Mouse (Mus musculus): ENCODE data around the gene Pck2.

The Pck2 gene

DNA sequence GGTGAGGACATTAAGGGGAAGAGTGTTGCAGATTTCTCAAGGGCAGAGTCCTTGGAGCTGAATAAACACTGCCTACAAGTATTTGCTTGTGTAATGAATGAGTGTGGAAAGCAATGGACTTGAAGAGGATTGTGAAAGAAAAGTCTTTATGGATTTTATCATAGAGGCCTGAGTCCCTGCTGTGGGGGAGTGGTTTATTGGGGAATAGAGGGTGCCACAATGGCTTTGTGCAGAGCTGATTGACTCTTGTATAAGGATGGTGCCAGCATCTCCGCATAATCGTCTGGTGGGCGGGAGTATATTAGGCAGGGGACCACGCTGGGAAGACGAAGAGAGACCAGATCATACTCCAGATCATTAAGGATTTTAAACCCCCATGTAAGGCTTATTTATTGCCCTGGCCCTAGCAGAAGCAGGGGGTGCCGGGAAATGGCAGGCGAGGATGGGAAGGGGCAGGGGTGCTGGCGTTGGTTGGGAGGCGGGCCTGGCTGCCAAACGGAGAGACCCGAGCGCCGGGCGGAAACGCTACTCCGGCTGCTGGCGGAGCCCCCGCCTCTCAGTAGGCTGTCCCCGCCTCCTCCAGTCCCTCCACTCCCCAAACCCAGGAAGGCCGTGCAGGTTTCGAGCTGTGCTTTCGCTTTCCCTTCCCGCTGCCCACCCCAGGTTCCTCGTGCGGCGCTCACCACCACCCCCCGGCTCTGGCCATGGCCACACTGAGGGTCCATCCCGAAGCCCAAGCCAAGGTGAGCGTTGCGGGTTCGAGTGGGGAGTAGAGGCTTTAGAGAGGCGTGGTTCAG lies 38.0 kb downstream of the Pck2 start, which contains the start of gene Psme1:
Gene Psme1, plus strand, starts transcription at position 253 of the 797 bp plus-strand sequence.
- peak; percentile 90 for DNase-seq

DNA sequence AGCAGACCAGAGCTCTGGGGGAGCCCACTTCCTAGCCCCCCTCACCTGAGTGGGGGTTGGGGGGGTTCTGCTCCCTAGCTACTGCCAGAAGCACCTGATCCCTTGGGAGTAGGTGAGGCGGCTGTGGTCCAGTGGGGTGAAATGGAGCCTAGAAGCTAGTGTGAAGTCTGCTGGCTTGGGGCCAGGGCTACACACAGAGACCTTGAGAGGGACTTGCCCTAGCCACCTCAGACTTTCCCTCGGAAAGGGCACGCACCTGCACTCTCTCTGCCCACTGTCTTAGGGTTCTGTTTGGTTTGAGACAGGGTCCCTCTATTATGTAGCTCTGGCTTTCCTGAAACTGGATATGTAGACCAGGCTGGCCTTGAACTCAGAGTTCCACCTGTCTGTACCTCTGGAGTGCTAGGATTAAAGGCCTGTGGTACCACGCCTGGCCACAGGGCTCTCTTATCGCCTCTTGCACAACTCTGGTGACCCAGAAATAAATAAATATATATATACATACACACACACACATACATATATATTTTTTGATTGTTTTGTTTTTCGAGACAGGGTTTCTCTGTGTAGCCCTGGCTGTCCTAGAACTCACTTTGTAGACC lies 38.7 kb downstream of the Pck2 start:
- DNase-seq, result peak; percentile 84

DNA sequence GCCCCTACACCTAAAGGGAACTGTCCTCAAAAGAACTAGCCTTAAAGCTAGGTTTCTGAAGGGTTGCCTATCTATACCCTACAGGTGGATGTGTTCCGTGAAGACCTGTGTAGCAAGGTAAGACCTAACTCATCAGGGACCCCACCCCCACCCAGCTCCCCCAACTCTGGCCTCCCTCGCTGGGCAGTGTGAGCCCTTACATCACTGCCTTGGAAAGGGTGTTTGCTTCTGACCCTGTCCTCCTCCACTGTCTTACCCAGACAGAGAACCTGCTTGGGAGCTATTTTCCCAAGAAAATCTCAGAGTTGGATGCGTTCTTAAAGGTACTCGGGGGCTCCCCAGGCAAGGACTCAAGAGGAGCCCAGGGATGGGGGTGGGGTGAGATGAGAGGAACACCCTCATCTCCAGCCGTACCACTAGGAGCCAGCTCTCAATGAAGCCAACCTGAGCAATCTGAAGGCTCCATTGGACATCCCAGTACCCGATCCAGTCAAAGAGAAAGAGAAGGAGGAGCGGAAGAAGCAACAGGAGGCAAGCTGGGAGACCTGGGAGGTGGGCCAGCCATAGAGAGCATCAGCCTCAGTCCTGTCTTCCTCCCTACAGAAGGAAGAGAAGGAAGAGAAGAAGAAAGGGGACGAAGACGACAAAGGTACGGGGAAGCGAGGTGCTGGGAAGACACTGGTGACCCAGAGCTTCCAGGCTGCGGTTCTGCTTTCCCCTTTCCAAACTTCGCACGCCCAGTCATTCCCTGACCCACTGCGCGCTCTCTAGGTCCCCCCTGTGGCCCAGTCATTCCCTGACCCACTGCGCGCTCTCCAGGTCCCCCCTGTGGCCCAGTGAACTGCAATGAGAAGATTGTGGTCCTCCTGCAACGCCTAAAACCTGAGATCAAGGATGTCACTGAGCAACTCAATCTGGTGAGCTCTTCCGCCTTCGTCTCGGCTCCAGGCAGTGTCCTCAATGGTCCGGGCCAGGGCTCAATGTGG lies 39.7 kb downstream of the Pck2 start:
- no peak for DNase-seq

DNA sequence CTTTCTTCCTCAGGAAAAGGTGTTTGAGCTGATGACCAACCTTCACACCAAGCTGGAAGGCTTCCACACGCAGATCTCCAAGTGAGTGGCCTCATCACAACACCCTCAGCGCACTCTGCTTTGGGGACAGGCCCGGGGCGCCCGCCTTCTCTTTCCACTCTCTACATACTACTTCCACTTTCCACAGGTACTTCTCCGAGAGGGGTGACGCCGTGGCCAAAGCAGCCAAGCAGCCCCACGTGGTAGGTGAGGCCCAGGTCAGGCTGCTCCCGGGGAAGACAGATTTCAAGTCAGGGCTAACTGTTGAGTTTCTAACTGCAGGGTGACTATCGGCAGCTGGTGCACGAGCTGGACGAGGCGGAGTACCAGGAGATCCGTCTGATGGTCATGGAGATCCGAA lies 40.7 kb downstream of the Pck2 start:
- DNase-seq, result no peak

DNA sequence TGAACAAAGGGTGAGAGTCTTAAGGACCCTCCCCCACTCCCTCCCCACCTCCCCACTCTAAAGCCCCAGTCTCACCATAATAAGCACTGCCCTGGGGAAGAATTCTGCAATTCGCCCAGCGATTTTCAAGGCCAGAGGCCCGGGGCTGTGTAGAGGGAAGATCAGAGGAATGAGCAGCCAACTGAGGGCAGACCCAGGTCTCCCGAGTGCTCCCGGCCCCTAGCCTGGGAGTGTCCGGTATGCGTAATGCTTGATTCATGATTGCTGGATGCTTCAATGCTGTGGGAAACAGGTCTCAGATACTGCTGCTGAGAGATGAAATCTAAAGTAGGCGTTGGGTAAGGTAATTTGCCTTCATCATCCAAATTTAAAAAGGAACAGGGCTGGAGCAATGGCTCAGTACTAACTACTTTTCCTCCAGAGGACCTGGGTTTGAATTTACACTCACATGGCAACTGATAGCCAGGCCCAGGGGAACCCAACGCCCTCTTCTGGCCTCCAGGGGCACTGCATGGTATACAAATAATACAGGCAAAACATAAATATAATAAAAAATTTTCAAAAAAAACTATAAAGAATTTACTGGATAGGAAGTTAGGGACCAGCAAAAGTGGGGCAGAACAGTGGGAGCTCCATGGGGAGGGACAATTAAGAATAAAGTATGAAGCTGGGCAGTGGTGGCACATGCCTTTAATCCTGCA lies 42.1 kb downstream of the Pck2 start:
- DNase-seq, result no peak

DNA sequence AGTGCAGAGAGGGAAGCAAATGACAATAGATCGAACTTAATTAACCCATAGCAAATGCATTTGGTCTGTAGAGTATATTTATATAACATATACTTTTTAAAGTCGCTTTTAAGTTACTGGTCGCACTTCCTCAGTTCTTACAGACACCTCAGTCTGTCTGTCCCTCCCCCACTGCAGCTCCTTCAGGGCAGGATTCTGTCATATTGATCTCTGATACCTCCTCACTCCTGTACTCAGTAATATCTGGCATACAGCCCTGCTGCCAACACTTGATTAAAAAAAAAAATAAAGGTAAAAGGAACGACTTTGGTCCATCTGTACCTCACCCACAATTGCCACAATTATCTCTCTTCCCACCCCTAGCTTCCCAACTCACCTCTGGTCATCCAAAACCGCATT lies 44.2 kb downstream of the Pck2 start:
- DNase-seq, result no peak

DNA sequence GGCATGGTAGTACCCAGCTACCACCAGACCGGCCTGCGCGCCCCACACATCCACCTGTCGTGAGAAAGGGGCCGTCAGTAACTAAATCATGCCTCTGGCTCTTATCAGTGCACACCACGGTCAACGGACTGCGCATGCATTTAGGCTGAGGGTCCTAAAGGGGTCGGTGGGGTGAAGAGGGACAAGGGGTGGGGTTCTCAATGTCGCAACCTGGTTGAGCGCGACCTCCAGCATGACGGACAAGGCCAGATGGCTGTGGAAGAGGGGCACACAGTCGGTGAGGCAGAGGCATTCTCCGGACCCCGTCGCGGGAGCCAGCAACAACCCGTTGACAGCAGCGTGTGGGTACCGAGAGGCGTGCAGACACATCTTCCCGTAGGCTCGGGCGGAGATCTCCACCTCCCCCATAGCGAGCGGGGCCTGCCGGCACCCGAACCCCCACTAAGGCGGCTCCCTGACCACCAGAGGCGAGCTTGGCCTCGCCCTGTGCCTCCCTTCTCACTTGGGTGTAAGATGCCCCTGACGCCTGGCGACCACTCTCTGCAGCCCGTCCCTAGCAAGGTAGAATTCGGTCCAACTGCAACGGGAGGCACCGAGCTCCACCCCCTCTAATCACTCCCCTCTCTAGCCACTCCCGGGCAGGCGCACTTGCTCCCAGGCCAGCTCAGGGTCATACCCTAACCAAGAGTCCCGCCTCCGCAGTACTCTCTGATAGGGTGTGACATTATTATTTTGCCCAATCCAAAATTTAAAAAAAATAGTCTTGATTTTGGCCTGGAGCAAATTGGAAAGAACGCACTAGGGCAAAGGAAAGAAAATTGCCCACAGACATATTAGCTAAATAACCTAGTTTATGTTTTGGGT lies 44.9 kb downstream of the Pck2 start, which contains the start of gene Emc9:
Gene Emc9, minus strand, starts transcription at position 601 of the 864 bp plus-strand sequence.
- DNase-seq, result peak; percentile 80

DNA sequence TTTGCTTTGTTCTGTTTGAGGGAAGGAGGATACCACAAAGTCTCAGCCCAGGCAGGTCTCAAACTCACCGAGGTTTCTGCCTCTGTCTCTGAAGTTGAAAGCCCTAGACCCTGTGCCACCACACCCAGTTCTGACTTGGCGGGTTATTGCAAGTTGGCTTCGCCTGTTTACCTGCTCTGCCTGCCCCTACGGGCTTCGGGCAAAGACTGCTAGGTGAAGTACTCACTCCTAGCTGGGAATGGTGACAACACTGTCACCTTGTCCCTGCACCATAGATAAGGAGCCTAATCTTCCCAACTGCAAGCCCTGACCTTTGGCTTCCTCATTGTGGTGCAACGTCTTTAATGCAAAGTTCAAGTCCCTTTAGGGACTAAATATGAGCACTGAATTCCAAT lies 45.5 kb downstream of the Pck2 start:
- no peak for DNase-seq

DNA sequence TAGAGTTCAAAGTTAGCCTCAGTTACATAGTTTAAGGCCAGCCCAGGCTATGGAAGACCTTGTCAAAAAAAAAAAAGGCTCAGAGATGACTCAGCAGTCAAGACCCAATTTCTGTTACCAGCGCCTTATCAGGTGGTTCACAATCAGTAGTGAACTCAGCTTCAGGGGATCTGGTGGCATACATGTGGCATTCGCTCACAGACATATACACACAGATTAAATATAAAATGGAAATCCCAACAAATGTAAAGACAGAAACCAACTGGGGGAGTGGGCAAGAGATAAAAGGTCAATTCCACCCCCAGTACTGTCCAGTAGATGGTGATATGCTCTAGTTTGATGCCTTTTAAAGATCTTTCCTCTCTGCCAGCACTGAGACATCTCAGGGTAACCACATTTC lies 46.1 kb downstream of the Pck2 start:
- DNase-seq, result no peak

DNA sequence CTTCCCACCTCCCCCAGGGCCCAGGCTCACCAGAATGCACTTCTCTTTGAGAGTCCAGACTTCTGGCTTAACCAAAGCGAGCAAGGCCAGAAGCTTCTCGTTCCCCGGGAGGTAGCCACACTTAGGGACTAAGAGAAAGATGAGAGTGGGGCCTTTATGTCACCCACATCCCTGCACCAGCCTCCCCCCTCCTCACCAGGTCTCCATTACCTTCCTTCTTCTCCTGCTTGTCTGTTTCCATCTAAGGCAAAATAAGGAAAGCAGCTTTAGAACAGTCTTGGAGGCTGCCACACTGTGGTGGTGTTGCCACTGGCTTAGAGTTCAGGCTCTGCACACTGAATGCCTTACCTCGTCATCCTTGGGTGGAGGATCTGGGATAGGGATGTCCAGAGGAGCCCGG lies 49.2 kb downstream of the Pck2 start:
- no peak for DNase-seq

DNA sequence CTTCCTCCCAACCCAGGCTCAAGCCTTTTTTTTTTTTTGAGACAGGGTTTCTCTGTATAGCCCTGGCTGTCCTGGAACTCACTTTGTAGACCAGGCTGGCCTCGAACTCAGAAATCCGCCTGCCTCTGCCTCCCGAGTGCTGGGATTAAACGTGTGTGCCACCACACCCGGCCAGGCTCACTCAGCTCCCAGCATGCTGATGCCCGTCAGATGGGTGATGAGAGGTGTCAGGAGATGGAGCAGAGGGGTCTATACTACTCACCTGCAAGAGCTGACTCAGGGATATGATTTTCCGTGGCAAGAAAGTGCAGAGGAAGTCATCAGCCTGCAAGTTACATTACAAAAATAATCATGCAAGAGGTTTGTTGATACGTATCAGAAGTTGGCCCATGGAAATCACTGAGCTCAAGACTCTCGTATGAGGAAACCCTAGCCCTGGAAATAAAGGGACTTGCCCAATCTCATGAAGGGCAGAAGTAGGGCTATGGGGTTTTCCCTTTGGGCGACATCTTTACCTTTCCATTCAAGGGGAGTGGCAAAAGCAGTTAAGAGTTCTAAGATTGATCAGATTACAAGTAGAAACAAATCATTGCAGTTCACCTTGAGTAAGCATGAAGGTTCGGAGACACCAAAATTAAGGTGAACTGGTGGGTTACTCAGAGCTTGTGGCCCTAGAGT lies 49.8 kb downstream of the Pck2 start:
- no peak for DNase-seq

DNA sequence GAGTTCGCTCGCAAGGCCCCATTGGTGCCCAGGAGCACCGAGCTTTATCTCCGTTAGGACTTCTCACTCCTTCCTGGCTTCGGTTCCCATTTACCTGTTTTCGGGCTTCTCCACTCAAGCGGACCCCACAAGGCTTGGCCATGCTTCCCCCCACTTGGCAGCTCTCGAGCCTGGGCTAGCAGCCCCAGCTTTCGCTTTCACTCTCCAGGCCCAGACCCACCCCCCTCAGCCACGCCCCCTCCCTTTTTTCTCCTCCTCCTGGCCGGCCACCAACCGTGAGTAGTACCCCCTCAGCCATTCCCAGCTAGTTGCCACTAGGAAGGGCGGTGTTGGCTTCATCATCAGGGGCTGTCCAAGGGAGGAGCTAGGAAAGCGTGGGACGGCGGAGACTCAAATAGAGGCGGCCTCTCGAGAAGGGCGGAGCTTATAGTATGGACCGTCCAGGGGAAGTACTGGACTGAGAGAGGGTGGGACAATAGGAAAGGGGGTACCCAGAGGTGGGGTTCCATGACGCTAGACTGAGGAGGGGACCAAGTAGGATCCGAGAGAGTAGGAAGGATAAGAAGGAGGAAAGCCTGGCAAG lies 50.8 kb downstream of the Pck2 start, which contains the start of gene Psme2:
Gene Psme2, minus strand, starts transcription at position 366 of the 583 bp plus-strand sequence.
- DNase-seq, result peak; percentile 96

DNA sequence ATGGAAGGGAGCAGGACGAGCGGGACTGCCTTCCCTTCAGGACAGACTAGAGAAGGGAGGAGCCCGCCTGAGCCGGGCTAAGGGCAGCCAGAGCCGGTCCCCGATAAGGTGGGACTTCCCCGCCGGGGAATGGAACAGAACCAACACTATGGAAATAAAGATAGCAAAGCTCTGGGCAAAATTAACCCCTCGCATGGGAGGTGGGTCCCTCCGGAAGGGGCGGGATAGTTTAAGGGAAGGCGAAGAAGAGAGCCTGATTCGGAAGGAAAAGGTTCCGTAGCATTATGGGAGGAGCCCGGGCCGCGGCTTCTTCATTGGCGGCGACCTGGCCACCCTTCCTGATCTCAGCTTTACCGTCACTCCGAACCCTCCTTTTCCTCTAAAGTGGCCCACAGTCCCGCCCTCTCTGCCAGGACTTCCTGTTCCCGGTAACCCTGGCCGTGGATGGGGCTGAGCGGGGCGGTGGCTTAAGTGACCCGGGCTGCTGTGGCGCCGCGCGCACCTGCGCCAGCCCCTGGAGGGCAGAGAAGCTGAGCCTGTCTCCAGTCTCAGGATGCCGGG lies 51.3 kb downstream of the Pck2 start, which contains the start of gene Rnf31:
Gene Rnf31, plus strand, starts transcription at position 378 of the 561 bp plus-strand sequence.
- DNase-seq, result peak; percentile 96

DNA sequence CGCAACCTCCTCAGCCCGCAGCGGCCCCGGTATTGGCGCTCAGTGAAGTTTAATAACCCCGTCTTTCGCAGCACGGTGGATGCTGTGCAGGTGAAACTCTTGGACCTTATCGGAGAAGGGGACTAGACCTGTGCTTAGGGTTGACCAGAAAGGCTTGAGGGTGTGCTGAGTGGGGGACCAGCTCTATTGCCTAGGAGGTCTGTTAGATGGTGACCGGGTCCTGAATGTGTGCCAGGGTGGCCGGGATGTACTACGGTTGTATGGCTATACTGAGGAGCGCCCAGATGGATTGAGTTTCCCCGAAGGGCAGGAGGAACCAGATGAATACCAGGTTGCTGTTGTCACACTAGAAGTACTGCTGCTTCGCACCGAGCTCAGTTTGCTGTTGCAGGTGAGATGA lies 52.2 kb downstream of the Pck2 start:
- DNase-seq, result peak; percentile 46

DNA sequence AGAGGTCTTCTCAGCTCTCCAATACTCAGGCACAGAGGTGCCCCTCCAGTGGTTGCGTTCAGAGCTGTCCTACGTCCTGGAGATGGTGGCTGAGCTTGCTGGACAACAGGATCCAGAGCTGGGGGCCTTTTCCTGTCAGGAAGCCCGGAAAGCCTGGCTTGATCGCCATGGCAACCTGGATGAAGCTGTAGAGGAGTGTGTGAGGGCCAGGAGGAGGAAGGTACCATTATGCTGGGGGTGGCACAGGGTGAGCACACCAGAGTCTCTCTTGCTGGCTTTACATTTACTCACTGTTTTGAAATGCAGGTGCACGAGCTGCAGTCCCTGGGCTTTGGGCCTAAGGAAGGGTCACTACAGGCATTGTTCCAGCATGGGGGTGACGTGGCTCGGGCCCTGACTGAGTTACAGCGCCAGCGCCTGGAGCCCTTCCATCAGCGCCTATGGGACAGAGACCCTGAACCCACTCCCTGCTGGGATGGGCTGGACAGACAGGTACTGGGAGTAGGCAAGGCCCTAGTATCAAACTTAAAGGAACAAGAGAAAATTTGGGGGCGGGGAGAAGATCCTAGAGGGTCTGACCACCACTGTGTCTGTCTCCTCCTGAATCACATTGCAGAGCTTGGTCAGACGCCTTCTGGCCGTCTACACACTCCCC lies 56.1 kb downstream of the Pck2 start:
- peak; percentile 65 for DNase-seq

DNA sequence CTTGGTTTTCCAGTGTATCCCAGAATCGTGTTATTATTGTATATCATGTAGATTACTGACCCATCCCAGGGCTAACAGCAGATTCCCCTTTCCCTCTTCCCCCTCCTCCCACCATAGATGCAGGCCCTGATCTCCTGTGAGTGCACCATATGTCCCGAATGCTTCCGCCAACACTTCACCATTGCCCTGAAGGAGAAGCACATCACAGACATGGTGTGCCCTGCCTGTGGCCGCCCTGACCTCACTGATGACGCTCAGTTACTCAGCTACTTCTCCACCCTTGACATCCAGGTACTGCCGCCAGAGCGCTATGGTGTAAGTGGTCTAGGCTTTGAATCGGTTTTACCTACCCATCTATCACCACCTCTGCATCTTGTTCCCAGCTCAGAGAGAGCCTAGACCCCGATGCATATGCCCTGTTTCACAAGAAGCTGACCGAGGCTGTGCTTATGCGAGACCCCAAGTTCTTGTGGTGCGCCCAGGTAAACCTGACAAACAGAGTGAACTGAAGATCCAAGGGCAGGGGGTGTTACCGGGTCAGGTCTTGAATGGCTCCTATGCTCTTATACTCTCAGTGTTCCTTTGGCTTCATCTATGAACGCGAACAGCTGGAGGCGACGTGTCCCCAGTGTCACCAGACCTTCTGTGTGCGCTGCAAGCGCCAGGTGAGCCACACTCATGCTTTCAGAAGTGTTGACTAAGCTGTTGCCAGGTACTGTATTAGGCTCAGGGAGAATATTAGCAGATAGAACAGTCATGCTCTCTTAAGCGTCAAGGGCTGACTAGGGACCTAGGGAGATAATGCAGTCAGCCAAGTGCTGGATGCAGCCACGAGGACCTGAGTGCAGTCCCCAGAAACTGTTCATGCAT lies 58.7 kb downstream of the Pck2 start:
- DNase-seq, result no peak

All from kidney, postnatal 10 days (tissue).